Mouse (Mus musculus) heart, postnatal 0 days (tissue): ENCODE measurements at regions not wholly inside any gene's neighbourhood (a gene's known extent, or its start where the extent isn't known, plus 50 kb on each side); places are given as distances from the start of the nearest gene placed in this dataset.

Experiments
- ATAC-seq: fragments of 200-750 bp; cut with Nextera tagmentation; 2 replicates; pipeline ENCODE4 v1.8.0; 2017; ENCODE audit warnings: low read depth, moderate number of reproducible peaks, moderate library complexity; ENCODE audit not compliant: insufficient read depth
- DNase-seq: peaks from one replicate; pipeline ENCODE4 v3.0.0-alpha.2; 2016; ENCODE audit warnings: low spot score
- H3K27ac ChIP-seq: fragments of 300-500 bp; sonication (generic); 2 replicates; pipeline ENCODE4 v1.5.1; 2014; ENCODE audit warnings: low read depth, mild to moderate bottlenecking
- H3K27me3 ChIP-seq: fragments of 300-500 bp; sonication (generic); 2 replicates; pipeline ENCODE4 v1.6.1; 2014; ENCODE audit warnings: low read length, mixed read lengths; ENCODE audit not compliant: control insufficient read depth, insufficient read depth
- H3K36me3 ChIP-seq: fragments of 300-500 bp; sonication (generic); replicated peaks from 2 replicates; pipeline ENCODE4 v1.6.1; 2014; ENCODE audit warnings: low read length, mixed read lengths; ENCODE audit not compliant: control insufficient read depth, insufficient read depth
- H3K4me1 ChIP-seq: fragments of 300-500 bp; sonication (generic); 2 replicates; pipeline ENCODE4 v1.6.1; 2014; ENCODE audit warnings: antibody characterized with exemption; ENCODE audit not compliant: control insufficient read depth, insufficient read depth
- H3K4me2 ChIP-seq: fragments of 300-500 bp; sonication (generic); 2 replicates; pipeline ENCODE4 v1.6.1; 2014; ENCODE audit warnings: low read depth, mild to moderate bottlenecking, low read length, moderate library complexity
- H3K4me3 ChIP-seq: fragments of 300-500 bp; sonication (generic); 2 replicates; pipeline ENCODE4 v1.5.1; 2014; ENCODE audit warnings: low read depth, low read length
- H3K9ac ChIP-seq: fragments of 300-500 bp; sonication (generic); replicated peaks from 2 replicates; pipeline ENCODE4 v1.6.1; 2014; ENCODE audit warnings: low read depth, low read length, mixed read lengths
- H3K9me3 ChIP-seq: fragments of 300-500 bp; sonication (generic); replicated peaks from 2 replicates; pipeline ENCODE4 v1.6.1; 2016; ENCODE audit warnings: low read length; ENCODE audit not compliant: control insufficient read depth
- CTCF ChIP-seq: IDR thresholded peaks from 2 replicates; pipeline ENCODE4 v1.5.1; 2016; ENCODE audit warnings: antibody characterized with exemption, control low read depth, low read depth
- EP300 ChIP-seq: IDR thresholded peaks from 2 replicates; pipeline ENCODE4 v1.6.1; 2016; ENCODE audit warnings: antibody characterized with exemption, low read depth
- WGBS: fragments of 180-500 bp; shearing (Covaris S2); extraction: QIAGEN DNeasy Blood & Tissue Kit; methylation state at CpG from one replicate; pipeline ENCODE4 v1.1.7; 2014; 5-methylcytosine and 5-hydroxymethylcytosine counted together

GRCm38 (mm10) chr12:25176565-25176964, 79.6 kb upstream of the Id2 start:
- Histone ChIP-seq H3K27me3 (peaks cover 4% of the 10 kb centered on the region; the same call in 1 of the 2 replicates), H3K27ac (no peak overlapping the region)
- whole genome bisulfite sequencing: 86% methylated on average over 3 of the region's 3 CpGs

GRCm38 (mm10) chr12:25173064-25173463, 76.1 kb upstream of the Id2 start:
- TF ChIP-seq CTCF: no peak
- no peak for TF ChIP-seq EP300
- Histone ChIP-seq H3K27me3 (peaks cover 4% of the 10 kb centered on the region; the same call in 1 of the 2 replicates), H3K4me2 (no peak overlapping the region), H3K27ac (no peak overlapping the region), H3K4me1 (no peaks in the 10 kb centered on the region), H3K36me3 (no peaks in the 10 kb centered on the region), H3K4me3 (no peak overlapping the region), H3K9me3 (no peaks in the 10 kb centered on the region), H3K9ac (no peak overlapping the region)
- 83% methylated on average over 6 of the region's 6 CpGs for WGBS
- no peak for ATAC-seq
- DNase-seq: no peak

More at GRCm38 (mm10) chr12:25176565-25176964, 79.6 kb upstream of the Id2 start:
- H3K9me3 ChIP-seq: no peaks in the 10 kb centered on the region
- DNase-seq (no peak), ATAC-seq (no peak)
- no peak overlapping the region for H3K9ac ChIP-seq
- H3K4me2 ChIP-seq: no peak overlapping the region
- no peaks in the 10 kb centered on the region for H3K4me1 ChIP-seq
- no peaks in the 10 kb centered on the region for H3K36me3 ChIP-seq
- H3K4me3 ChIP-seq: no peak overlapping the region
- TF ChIP-seq EP300 (no peak), CTCF (no peak)

DNA sequence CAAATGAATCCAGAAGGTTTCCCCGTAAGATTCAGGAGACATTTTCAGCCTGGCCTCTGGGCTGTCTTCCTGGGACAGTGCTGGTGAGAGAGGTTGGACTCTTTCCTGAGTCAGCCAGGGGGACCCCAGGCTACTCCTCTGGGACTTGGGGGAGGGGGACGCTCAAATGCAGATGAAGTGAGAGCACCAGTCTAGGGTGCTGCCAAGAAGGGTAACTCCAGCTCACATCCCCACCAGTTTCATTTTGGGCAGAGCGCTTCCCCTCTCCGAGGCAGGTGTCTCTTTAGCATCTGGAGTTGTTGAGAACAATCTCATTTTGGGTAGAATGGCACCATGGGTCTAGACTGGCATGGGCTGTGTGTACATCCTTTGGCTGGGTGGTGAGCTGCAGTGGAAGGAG, 75.5 kb upstream of the Id2 start:
- Histone ChIP-seq H3K9ac (no peak overlapping the region), H3K4me2 (no peak overlapping the region), H3K4me3 (no peak overlapping the region), H3K9me3 (no peaks in the 10 kb centered on the region), H3K4me1 (no peaks in the 10 kb centered on the region), H3K27ac (no peak overlapping the region), H3K36me3 (no peaks in the 10 kb centered on the region), H3K27me3 (peaks cover 4% of the 10 kb centered on the region; the same call in 1 of the 2 replicates)
- WGBS: 82% methylated on average over 4 of the region's 4 CpGs
- TF ChIP-seq EP300: no peak
- no peak for TF ChIP-seq CTCF
- DNase-seq: no peak
- no peak for ATAC-seq

GRCm38 (mm10) chr12:25169611-25170010, 72.7 kb upstream of the Id2 start:
- Histone ChIP-seq H3K9me3 (no peaks in the 10 kb centered on the region), H3K9ac (no peak overlapping the region), H3K4me2 (no peak overlapping the region), H3K4me3 (no peak overlapping the region), H3K27ac (no peak overlapping the region), H3K27me3 (peaks cover 4% of the 10 kb centered on the region; the same call in 1 of the 2 replicates), H3K4me1 (no peaks in the 10 kb centered on the region), H3K36me3 (no peaks in the 10 kb centered on the region)
- WGBS: 75% methylated on average over 3 of the region's 3 CpGs
- TF ChIP-seq EP300: no peak
- no peak for TF ChIP-seq CTCF
- no peak for DNase-seq
- no peak for ATAC-seq

GRCm38 (mm10) chr12:25168213-25168545, 71.2 kb upstream of the Id2 start:
- no peak overlapping the region for H3K27ac ChIP-seq
- H3K36me3 ChIP-seq: no peaks in the 10 kb centered on the region
- peaks cover 12% of the 10 kb centered on the region; the same call in 1 of the 2 replicates for H3K4me1 ChIP-seq
- ATAC-seq (no peak), DNase-seq (no peak)
- no peak overlapping the region for H3K9ac ChIP-seq
- WGBS: 86% methylated on average over 5 of the region's 5 CpGs
- H3K4me3 ChIP-seq: no peak overlapping the region
- TF ChIP-seq CTCF (no peak), EP300 (no peak)
- peaks cover 4% of the 10 kb centered on the region; the same call in 1 of the 2 replicates for H3K27me3 ChIP-seq
- no peak overlapping the region for H3K4me2 ChIP-seq
- no peaks in the 10 kb centered on the region for H3K9me3 ChIP-seq

DNA sequence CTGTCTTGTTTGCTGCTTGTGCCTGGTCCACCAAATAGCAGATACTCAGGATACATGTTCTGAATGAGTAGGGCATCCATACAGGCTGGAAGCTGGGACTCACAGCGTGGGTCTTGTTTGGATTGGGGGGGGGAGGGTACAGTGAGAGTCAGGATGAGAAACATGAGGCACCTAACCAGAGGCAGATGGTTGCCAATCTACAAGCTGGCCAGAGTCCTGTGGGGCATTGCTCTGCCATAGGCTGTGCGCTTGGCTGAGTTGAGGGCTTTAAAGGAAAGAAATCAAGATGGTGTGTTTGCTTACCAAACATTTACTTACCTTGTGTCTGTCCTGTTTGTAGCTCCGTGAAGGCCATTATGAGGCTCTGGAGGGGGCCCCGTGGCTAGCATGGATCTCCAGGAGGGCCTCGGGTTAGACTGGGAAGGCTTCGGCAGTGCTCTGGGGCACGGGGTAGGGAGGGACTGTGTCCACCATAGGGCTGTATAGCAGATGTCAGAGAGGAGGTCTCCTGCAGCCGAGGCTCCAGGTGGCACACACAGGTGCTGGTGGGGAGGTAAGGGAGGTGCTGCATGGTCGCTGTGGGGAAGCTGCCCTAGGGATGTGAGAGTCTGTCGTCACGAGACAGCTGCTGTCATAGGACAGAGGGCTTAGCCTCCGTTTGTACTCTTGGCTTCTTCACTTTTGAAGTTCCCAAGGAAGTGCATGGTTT, 70.7 kb upstream of the Id2 start:
- no peak overlapping the region for H3K9ac ChIP-seq
- H3K36me3 ChIP-seq: no peaks in the 10 kb centered on the region
- H3K4me2 ChIP-seq: no peak overlapping the region
- 75% methylated on average over 12 of the region's 12 CpGs for WGBS
- H3K4me3 ChIP-seq: no peak overlapping the region
- H3K4me1 ChIP-seq: peaks cover 14% of the 10 kb centered on the region; the same call in 1 of the 2 replicates
- H3K9me3 ChIP-seq: no peaks in the 10 kb centered on the region
- no peak for ATAC-seq
- no peak overlapping the region for H3K27ac ChIP-seq
- no peak for DNase-seq
- TF ChIP-seq CTCF: no peak
- no peak for TF ChIP-seq EP300
- H3K27me3 ChIP-seq: peaks cover 4% of the 10 kb centered on the region; the same call in 1 of the 2 replicates
